Mouse (Mus musculus): Measurements from ENCODE around the gene Mdga2.

The Mdga2 gene

GRCm38 (mm10) chr12:66679558-66679957, 542.8 kb downstream of the Mdga2 start:
- DNase-seq = no peak

GRCm38 (mm10) chr12:66648605-66649552, 573.5 kb downstream of the Mdga2 start:
- DNase-seq = no peak

DNA sequence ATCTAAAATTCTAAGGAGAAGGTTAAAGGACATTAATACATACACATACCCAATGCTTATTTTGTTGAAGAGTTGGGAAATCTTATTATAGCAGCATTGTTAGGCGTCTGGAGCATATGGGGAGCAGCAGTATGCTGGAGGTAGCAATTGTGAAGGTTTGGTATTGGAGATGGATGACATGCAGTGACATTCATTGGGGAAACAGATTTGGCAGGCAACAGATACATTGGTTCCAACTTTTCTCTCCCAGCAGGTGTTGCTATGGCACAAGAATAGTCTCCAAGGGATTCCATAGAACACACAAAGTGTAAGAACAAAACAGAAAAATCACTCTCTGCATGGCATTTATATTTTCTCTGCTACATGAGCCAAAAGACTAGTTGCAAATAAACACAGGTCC, 581.9 kb downstream of the Mdga2 start:
- no peak for DNase-seq

DNA sequence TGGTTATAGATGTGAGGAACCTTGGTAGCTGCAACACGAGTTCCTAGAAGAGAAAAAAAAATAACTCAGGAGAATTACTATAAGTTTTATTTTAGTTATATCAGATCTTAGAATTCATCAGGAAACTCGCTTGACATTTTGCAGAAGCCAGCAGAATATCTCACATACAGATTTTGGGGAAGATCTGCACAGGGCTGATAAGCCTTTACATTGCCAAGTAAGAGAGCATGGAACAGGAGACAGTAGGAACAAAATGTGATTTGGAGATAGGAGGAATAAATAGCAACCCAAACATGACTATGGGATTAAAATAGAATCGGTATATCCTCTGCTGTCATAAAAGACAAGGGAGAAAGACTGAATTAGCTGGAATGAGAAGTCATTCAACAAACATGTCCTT, 602.4 kb downstream of the Mdga2 start:
- no peak for DNase-seq

DNA sequence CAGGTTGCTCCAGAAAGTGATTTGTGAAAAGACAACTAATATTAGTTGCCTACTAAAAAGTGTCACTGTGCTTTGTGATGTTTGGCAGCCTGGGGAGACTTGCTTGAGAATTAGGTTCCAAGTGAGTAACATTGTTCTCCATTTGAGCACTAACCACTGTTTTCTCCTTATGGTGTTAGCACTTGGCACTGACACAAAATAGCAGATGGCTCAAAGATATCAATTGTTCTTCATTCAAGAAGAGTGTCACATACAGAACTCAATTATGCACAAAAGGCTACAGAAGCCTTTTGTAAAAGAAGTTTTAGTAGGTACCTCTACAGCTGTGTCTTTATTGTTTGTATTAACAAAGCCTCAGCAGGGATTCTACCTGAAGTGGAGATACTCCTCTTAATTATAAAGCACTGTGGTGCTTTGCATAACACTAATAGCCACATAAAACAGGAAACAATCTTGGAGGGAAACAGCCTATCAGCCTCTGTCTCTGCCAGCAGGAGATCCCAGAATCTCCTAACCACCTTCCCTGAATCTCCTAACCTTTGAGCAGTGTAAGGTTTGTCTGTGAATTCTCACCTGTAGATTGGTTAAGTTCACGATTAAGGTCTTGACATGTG, 630.6 kb downstream of the Mdga2 start:
- no peak for DNase-seq

GRCm38 (mm10) chr12:66565396-66565795, 657.0 kb downstream of the Mdga2 start:
- no peak for DNase-seq

GRCm38 (mm10) chr12:66556846-66557245, 665.5 kb downstream of the Mdga2 start:
- DNase-seq = no peak

GRCm38 (mm10) chr12:66556178-66556820, 666.0 kb downstream of the Mdga2 start:
- no peak for DNase-seq

GRCm38 (mm10) chr12:66524973-66525372, 697.4 kb downstream of the Mdga2 start:
- no peak for DNase-seq

- no peak for DNase-seq
Observed at GRCm38 (mm10) chr12:66499258-66499657, 723.1 kb downstream of the Mdga2 start.

GRCm38 (mm10) chr12:66470868-66471267, 751.5 kb downstream of the Mdga2 start:
- no peak for DNase-seq

DNA sequence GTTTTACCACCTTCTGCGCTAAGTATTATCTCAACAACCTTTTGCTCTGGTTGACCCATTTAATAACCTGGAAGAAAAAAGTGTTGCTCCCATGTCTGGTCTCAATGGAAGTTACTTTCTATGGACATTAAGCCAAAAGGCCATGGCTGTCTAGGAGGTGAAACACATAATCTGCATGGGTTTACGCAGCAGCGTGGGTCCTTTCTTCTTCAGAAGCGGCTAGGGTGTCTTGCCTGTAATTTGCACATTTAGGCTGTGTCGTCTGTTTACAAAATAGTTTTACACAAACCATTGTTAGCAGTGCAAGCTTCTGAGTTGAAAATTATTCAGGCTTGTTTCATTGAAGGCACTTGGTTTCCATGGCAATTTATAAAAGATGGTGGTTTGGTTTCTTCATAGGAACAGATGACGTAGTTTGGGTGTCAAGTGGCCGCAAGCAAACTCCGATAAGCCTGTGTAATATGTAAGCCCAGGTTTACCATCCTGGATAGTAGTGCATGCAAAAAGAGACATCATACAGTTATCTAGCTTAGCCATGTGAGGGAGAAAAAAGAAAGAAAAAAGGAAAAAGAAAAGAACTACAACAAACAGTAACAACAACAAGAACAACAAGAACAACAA, 752.0 kb downstream of the Mdga2 start:
- DNase-seq = no peak

DNA sequence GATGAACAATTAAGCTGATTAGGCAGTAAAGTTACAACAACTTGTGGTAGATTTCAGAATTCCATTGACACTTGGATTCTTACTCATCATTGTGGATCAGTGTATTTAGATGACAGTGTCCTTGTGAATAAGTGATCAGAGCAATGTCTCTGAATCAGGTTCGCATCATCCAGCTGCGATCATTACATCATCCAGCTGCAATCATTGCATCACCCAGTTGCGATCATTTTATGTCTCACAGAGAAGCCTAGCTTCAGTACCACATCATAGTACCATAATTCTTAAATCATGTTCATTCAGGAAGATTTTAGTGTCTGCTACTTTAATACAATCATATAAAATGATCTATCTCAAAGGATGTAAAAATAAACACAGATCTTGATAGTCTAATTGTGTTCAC, 756.8 kb downstream of the Mdga2 start:
- no peak for DNase-seq

- DNase-seq = no peak
Observed at GRCm38 (mm10) chr12:66443340-66443739, 779.0 kb downstream of the Mdga2 start.
